Mouse (Mus musculus) adrenal gland, adult 8-10 months (tissue): Measurements from ENCODE around the gene Mcm6. TPM values are rescaled to one million over a fixed set of nuclear protein-coding genes. Genes with fewer than 3 reads are reported as not detected.
"Not testable (repeated sequence)": the region's sequence is repeated elsewhere in the genome, so short reads cannot be mapped to it uniquely, and the experiment has no call there.

Experiments
- DNase-seq: peaks from one replicate; pipeline ENCODE4 v3.0.0; 2022
- total RNA-seq, 4 experiments: library from RNA; stranded (reverse); gene quantifications; 2 replicates each; pipeline ENCODE4 v1.2.4; 2022

Mcm6 gene
- total RNA-seq, 4 experiments from 2014 or later: 16.8 to 20.3 (median 18.1) TPM

DNA sequence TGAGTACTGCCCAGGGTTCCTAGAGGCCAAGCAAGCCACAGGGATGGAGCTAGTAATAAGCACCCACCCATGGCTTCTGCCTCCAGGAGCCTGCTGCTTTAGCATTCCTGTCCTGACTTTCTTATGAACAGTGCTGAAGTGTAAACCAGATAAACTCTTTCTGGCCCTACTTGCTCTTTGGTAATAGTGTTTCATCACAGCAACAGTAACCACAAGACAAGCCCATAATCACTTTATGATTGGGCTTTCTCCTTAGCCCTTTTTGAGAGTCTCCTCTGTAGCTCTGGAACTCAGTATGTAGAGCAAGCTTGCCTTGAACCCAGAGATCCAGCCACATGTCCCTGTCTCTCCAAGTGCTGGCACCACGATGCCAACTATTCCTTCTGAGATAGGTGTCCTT lies 29.2 kb downstream of the Mcm6 start:
- no peak for DNase-seq

DNA sequence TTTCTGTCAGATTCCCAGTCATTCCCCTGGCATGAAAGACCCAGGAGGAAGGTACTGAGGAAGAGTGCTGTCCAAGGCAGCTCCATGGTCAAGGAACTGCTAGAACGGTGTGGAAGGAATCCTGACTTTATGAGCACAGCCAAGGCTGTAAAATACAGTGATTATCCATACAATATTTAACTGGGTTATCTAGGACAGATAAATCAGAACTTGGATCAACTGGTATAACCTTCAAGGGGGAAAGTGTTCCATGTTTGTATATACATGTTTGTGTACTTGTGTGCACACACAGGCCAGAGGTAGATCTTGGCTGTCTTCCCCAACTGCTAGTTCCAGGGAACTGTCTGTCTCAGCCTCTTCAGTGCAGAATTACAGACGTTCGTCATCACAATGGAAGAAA lies 31.2 kb downstream of the Mcm6 start, which contains the start of gene Lct:
Lct (minus strand) TSS at position 101 of the 400 bp plus-strand sequence.
- no peak for DNase-seq

DNA sequence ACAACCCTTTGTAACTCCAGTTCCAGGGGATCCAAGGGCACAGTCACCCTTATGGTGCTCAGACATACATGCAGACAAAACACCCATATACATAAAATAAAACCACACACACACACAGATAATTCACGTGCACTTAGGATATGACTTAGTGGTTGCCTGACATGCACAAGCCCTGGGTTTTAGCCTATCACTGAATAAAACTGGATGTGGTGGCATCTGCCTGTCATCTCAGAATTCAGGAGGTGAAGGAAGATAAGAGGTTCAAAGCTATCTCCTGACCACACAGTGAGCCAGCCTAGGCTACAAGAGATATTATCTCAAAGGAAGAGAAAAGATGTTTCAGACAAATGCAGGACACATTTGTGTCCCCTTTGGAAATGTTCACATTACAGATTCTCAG lies 32.3 kb downstream of the Mcm6 start:
- DNase-seq: no peak

DNA sequence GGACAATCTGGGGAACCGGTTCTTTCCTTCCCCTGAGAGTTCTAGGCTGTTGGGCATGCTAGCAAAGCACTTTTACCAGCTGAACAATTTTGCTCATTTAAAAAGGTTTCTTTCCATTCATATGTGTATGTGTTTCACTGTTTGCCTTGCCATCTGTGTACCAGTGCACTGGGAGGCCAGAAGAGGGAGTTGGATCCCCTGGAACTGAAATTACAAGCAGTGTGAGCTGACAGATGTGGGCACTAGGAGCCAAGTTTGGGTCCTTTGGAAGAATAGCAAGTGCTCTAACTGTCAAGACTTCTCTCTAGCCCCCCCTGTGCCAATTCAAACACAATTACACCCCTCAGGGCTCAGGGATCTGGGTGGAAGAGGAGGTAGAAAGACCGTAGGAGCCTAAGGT lies 34.7 kb downstream of the Mcm6 start:
- DNase-seq: no peak

DNA sequence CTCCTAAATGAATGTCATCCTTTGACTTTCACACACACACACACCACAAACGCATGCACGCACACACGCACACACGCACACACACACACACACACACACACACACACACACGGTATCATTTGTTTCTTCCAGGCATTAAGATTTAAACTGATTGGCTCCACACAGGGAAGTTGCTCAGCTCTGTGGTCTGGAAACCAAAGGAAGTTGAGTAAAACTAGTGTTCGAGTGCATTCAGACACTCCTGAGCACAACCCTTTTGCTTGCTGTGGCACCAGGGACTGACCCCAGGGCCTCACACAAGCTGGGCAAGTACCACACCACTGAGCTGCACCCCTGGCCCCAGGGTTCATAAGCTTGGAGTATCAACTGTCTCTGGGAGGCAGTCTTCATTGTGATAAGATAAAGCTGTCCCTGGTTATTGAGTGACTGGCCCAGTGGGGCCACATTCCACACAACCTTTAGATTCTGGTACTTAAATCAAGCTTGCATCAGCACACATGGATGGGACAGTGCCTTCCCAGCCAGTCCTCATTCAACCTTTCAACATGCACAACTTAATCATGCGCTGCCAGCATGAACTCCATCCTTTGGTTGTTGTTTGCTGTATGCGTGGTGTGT lies 36.3 kb downstream of the Mcm6 start:
- no peak for DNase-seq

DNA sequence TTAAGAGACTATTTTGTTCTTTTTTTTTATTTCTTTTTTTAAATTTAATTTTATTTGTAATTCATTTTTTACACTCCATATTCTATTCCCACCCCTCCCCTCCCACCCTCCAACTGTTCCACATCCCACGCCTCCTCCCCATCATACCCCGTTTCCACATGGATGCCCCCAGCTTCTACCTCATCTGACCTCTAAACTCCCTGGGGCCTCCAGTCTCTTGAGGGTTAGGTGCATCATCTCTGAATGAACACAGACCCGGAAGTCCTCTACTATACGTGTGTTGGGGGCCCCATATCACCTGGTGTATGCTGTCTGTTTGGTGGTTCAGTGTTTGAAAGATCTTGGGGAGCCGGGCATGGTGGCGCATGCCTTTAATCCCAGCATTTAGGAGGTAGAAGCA lies 40.2 kb downstream of the Mcm6 start:
- DNase-seq: not testable (repeated sequence)

DNA sequence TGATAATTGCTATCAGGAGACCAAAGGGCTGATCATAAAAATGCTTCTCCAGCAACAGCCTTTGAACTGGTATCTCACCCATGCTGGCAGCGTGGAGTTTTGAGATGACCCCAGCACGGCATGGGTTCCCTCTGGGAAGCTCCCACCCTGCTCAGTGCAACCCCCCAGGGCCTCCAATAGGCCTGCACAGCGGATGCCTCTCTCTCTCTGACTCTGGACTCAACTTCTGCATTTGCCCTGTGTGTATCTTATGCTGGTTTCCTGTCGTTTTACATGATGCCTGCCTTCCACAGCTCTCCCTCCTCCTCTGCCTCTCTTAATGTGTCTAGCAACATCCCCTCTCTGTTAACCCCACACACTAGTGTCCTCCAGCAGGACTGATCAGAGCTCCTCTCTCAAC lies 44.8 kb downstream of the Mcm6 start:
- DNase-seq: no peak

DNA sequence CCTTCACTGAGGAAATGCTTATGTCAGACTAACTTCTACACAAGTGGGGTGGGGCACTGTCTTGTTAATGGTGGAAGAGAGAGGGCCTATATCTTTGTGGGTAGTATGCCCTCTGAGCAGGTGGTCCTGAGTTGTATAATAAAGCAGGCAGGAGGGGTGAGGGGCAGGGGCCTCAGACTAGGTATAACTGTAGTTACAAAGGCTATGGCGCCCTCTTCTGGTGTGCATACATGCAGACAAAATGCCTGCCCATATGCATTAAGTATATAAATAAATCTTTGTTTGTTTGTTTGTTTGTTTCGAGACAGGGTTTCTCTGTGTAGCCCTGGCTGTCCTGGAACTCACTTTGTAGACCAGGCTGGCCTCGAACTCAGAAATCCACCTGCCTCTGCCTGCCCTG lies 50.4 kb downstream of the Mcm6 start:
- no peak for DNase-seq

DNA sequence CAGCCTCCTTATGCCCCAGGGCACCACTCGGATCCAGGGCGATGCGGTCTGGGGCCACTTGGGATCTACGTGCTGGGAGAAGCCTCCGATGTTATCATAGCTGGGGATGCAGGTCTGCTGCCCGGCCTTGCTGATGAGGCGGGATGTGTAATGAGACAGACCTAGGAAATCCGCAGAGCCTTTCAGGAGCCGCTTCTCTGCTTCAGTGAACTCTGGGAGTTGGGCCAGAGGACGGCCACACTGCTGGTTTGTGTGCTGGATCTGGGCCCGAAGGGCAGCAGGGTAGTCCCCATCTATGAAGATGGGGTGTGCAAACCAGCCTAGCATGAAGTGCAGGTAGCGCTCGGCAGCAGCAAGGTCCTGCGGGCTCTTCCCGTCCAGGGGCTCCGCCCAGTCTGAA lies 55.6 kb downstream of the Mcm6 start:
- DNase-seq: no peak

DNA sequence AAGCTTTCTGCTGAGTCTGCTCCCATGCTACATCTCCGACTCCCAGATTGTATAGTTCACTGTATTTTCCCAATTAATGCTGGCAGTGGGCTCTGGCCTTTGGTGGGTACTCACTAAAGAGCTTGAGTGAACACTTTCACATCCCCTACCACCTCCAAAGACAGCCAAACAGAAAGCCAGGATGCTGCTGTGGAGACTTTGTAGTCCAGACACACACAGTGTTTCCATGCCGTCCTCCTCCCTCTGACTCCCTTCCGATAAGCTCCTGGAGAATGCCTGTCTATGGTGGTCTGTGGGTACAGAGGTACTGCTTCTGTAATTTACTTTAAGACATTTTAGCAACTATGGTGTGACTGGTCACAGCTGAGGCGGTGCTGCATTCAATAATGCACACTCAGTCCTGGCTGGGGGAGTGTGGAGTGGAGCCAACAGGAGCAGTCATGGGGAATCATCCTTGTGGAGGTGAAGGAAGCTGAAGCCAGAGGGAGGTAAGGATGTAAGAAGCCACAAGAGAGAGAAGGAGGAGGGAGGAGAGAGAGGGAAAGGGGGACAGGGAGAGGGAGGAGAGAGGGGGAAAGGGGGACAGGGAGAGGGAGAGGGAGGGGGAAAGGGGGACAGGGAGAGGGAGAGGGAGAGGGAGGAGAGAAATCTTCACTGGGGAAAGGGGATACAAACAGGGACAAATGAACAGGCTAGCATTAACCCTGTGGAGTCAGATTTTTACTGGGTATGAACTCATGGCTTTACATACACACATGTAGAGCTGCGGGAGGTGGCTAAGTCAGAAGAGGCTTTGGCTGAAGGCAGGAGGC lies 63.5 kb downstream of the Mcm6 start:
- no peak for DNase-seq

DNA sequence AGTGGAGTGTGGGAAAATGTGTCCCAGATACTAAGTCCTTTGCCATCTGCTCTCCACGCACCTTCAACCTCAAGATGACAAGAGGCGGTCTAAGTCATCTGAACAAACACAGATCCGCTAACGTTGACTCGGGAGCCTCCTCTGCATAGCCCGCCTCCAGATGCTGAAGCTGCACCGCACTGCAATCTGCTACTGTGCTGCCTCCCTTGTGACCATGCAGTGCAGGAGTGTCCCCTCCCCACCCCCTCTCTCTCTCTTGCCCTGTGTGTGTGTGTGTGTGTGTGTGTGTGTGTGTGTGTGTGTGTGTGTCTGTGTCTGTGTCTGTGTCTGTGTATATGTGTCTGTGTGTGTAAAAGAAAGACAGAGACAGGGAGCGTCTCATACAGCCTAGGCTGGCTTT lies 64.2 kb downstream of the Mcm6 start:
- DNase-seq: no peak

DNA sequence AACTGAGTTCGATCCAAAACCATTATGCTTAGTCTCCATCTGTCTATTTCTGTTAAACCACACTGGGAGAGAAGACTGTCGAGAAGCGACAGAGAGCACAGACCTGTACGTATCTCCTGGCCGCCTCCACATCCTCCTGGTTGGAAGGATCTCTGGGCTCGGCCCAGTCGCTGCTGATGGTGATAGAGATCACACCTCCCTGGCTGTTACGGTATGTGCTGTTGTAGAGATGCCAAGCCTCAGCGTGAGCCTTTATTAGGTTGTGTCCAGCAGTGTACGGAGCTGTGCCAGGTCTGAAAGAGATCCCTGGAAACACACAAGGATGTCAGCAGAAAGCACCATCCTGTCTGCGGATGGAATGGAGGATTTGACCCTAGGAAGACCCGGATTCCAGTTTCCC lies 65.9 kb downstream of the Mcm6 start:
- no peak for DNase-seq

DNA sequence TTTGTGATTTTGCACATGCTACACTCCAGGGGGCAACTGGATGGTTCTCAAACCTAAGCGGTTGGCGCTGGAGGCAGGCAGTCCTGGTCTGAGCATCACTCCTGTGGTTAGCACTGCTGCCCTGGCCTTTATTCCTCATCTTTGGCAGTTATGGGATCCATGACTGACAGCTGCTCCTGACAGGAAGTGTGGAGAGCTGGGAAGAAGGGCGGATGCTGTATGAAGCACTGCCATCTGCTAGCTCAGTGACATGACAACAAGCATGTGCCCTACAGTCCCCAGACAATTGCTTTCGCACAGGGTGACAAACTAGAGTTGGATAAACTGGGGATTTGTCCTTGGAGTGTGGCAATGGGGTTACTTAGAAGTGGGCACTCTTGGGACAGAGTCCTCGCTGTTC lies 69.2 kb downstream of the Mcm6 start:
- DNase-seq: no peak

DNA sequence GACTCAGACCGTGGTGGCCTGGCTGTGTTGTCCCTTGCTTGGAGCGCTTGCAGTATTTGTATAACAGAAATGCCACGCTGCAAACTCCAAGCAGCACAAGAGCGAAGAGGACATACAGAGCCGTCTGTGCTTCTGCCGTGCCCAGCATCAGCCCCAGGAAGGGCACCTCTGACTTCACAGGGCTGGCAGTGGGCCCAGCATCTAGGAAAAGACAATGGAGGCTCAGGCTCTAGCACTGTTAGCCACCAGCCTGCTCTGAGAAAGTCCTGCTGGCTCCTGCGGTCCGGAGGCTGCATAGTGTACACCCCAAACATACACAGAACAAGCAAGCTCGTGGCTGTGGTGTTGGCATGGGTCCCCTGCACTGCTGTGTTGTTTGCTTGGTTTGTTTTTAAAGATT lies 74.3 kb downstream of the Mcm6 start:
- DNase-seq: no peak

DNA sequence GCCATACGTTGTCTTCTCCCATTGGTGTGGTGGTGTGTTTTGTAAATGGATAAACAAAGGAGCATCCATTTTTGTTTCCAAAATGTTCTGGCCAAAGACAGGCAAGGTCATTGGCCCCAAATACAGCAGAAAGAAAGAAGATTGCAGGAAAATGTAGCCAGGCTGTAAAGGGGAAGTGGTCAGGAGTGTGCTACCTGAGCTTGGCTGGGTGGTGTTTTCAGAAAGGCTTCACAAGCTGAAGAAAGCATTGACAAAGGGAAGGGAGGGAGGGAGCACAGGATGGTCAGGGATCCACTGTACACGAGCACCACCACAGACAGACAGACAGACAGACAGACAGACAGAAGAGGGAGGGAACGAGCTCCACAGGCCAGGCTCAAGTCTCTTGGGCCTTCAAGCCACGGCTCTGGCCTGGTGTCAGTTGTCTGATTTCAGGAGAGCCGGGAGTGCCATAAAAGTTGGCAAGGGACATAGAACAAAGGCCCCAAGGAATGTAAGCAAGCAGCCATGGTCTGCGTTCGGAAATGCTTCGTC lies 75.2 kb downstream of the Mcm6 start:
- no peak for DNase-seq

DNA sequence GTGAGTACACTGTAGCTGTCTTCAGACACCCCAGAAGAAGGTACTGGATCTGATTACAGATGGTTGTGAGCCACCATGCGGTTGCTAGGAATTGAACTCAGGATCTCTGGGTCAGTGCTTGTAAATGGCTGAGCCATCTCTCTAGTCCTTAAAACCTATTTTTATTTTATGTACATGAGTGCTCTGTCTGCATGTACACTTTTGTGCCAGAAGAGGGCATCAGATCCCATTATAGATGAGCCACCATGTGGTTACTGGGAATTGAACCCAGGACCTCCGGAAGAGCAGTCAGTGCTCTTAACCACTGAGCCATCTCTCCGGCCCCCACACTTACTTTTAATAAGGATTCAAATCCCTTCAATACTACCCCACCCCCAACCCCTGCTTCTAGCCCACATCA lies 76.5 kb downstream of the Mcm6 start:
- DNase-seq: no peak

DNA sequence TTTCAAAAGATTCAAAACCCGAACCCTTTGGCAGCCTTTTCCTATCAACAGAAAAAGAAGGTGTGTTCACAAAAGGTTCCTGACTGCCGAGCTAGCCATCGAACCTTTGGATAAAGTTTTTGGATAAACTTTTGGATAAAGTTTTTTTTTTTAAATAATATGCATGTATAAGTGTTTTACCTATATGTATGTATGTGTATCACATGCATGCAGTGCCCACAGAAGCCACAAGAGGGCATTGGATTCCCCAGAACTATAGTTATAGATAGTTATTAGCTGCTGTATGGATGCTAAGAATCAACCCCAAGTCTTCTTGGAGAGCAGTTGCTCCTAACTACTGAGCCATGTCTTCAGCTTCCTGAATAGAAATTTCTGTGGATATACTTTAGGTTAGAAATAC lies 77.7 kb downstream of the Mcm6 start:
- no peak for DNase-seq

Other genes with a start within 250 kb of the Mcm6 start
- gene Ubxn4, start 115.7 kb downstream of the Mcm6 start, total RNA-seq: 10 to 100 TPM; 70.3 to 84.9 (median 74.3) TPM
- gene Lct, start 31.3 kb downstream of the Mcm6 start, total RNA-seq: under 1 TPM in 3 of 4 experiments, not detected in 1; 0.03 to 0.08 (median 0.06) TPM
- 10 to 100 TPM; 92.5 to 99.9 (median 97.6) TPM for gene Dars, start 57.7 kb upstream of the Mcm6 start, total RNA-seq
- 10 to 100 TPM; 14.8 to 66.9 (median 40.0) TPM for gene Cxcr4, start 232.6 kb upstream of the Mcm6 start, total RNA-seq